Comparison of ENCODE assay signal across 7 mouse cellular contexts in the genomic region with DNA sequence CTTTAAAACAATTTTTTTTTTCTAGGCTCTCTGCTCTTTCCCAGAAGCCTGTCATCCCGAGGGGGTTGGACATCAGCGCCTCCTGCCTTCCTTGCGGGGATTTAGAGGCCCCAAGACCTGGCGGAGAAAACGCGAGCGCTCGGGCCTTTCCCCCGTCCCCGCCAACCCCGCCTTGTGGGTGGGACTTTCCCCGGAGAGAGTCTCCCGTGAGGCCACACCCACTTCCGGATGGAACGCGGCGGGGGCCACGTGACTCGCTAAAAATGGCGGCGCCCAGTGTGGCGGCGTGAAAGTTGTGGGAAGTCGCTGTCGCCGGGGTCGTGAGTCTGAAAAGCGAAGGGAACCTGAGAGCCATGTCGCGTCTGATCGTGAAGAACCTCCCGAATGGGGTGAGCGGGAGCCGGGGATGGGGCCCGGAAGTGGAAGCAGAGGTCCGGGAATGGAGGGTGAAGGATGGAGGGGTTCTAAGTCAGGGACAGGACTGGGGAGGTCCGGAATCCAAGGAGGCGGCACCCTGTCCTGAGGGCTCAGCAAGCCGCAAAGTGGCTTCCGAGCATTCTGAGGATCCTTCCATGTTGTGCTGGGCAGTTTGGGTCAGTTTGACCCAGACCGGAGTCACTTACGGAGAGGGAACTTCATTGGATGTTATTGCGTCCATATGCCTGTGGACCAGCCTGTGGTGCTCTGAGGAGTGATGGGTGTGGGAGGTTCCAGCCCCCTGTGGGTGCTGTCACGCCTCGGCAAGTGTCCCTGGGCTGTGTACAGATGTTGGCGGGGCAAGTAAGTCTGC. TPM values are rescaled to one million over a fixed set of nuclear protein-coding genes. Genes with fewer than 3 reads are reported as not detected.
DNase-seq lines count a peak whose midpoint lies in the region; ATAC-seq and TF ChIP-seq lines count a peak whose summit lies in the region.

Gene Rbm19 (plus strand): TSS at position 205 of the 790 bp plus-strand sequence.

- no peaks in the 10 kb centered on the region for H3K79me2 ChIP-seq in heart, adult 2 months (replicated peaks; ENCODE audit: control insufficient read depth, insufficient read depth, low read length)

- DNase-seq in adrenal gland, postnatal 25 days = peak; percentile 95
- peak; percentile 94 to 95 for DNase-seq in heart, adult 2 months
- DNase-seq in kidney, adult 8-10 months = peak; percentile 87 to 92
- peak; percentile 81 to 95 for DNase-seq in spleen, postnatal 10 days (ENCODE audit: low spot score in 2 of 2)

- no peak within 1 kb of the TSS for H3K27ac ChIP-seq in embryonic facial prominence, embryonic 12.5 days
- peak within 1 kb of the TSS; percentile 60 for H3K27ac ChIP-seq in heart, adult 2 months
- no peak within 1 kb of the TSS for H3K27ac ChIP-seq in limb, embryonic 13.5 days
- H3K27ac ChIP-seq in midbrain, embryonic 16.5 days (ENCODE audit: low read length) = peak within 1 kb of the TSS; percentile 60

- WGBS in embryonic facial prominence, embryonic 12.5 days = under 1% methylated on average over 46 of the region's 46 CpGs
- WGBS in heart, adult 2 months = under 1% methylated on average over 46 of the region's 46 CpGs
- WGBS in limb, embryonic 13.5 days = under 1% methylated on average over 46 of the region's 46 CpGs
- WGBS in midbrain, embryonic 16.5 days = under 1% methylated on average over 46 of the region's 46 CpGs

- H3K4me3 ChIP-seq in embryonic facial prominence, embryonic 12.5 days = peak within 1 kb of the TSS; percentile 65
- H3K4me3 ChIP-seq in heart, adult 2 months = peak within 1 kb of the TSS; percentile 85
- H3K4me3 ChIP-seq in limb, embryonic 13.5 days = peak within 1 kb of the TSS; percentile 84
- peak within 1 kb of the TSS; percentile 64 for H3K4me3 ChIP-seq in midbrain, embryonic 16.5 days (ENCODE audit: low read depth, low read length)

- H3K9ac ChIP-seq in embryonic facial prominence, embryonic 12.5 days = peak within 1 kb of the TSS; percentile 54
- H3K9ac ChIP-seq in heart, adult 2 months (ENCODE audit: low read depth, low read length) = peak within 1 kb of the TSS; percentile 58
- H3K9ac ChIP-seq in limb, embryonic 13.5 days = peak within 1 kb of the TSS; percentile 77
- H3K9ac ChIP-seq in midbrain, embryonic 16.5 days (ENCODE audit: low read depth, low read length) = peak within 1 kb of the TSS; percentile 66

- peaks cover 23% of the 10 kb centered on the region for H3K36me3 ChIP-seq in embryonic facial prominence, embryonic 12.5 days
- no peaks in the 10 kb centered on the region for H3K36me3 ChIP-seq in heart, adult 2 months (ENCODE audit: control insufficient read depth, insufficient read depth, low read length)
- H3K36me3 ChIP-seq in limb, embryonic 13.5 days = peaks cover 31% of the 10 kb centered on the region
- peaks cover 14% of the 10 kb centered on the region for H3K36me3 ChIP-seq in midbrain, embryonic 16.5 days (ENCODE audit: control insufficient read depth, insufficient read depth, low read length)

- peak; percentile 66 for TF ChIP-seq CTCF in heart, adult 2 months (IDR thresholded peaks at IDR 0.05)

- TF ChIP-seq POLR2A in heart, adult 2 months (IDR thresholded peaks at IDR 0.05; ENCODE audit: insufficient read depth, low read depth, low read length) = peak; percentile 74

- peak; percentile 52 for ATAC-seq in embryonic facial prominence, embryonic 12.5 days (ENCODE audit: insufficient number of reproducible peaks, insufficient read depth, low FRiP score, low TSS enrichment)
- peak; percentile 85 for ATAC-seq in limb, embryonic 13.5 days (ENCODE audit: low FRiP score, low read depth)
- ATAC-seq in midbrain, embryonic 16.5 days = peak; percentile 86

- TF ChIP-seq EP300 in heart, adult 2 months (IDR thresholded peaks at IDR 0.05; ENCODE audit: insufficient read depth, low read depth, low read length) = 0 out of 2 replicates have a peak, but pooled peaks have one; percentile 19

- H3K27me3 ChIP-seq in embryonic facial prominence, embryonic 12.5 days = no peaks in the 10 kb centered on the region
- no peaks in the 10 kb centered on the region; the same call in 1 of the 2 replicates for H3K27me3 ChIP-seq in heart, adult 2 months (ENCODE audit: control insufficient read depth, insufficient read depth, low read length)
- no peaks in the 10 kb centered on the region for H3K27me3 ChIP-seq in limb, embryonic 13.5 days
- no peaks in the 10 kb centered on the region for H3K27me3 ChIP-seq in midbrain, embryonic 16.5 days (ENCODE audit: control insufficient read depth, insufficient read depth, low read depth, low read length)

- peak within 1 kb of the TSS; percentile 56 for H3K4me2 ChIP-seq in embryonic facial prominence, embryonic 12.5 days (replicated peaks)
- peak within 1 kb of the TSS; percentile 93 for H3K4me2 ChIP-seq in limb, embryonic 13.5 days (replicated peaks)
- H3K4me2 ChIP-seq in midbrain, embryonic 16.5 days (ENCODE audit: low read length) = peak within 1 kb of the TSS; percentile 83

- H3K4me1 ChIP-seq in embryonic facial prominence, embryonic 12.5 days = peaks cover 4% of the 10 kb centered on the region; the same call in 1 of the 2 replicates
- H3K4me1 ChIP-seq in heart, adult 2 months (ENCODE audit: control insufficient read depth, insufficient read depth, low read length) = peaks cover 2% of the 10 kb centered on the region
- peaks cover 6% of the 10 kb centered on the region; the same call in 1 of the 2 replicates for H3K4me1 ChIP-seq in limb, embryonic 13.5 days
- no peaks in the 10 kb centered on the region for H3K4me1 ChIP-seq in midbrain, embryonic 16.5 days (ENCODE audit: control insufficient read depth, insufficient read depth, low read length)

- intact Hi-C loops in heart, adult 2 months (cut with DNase I) = no loop called here

- no peaks in the 10 kb centered on the region for H3K9me3 ChIP-seq in embryonic facial prominence, embryonic 12.5 days
- no peaks in the 10 kb centered on the region for H3K9me3 ChIP-seq in limb, embryonic 13.5 days
- H3K9me3 ChIP-seq in midbrain, embryonic 16.5 days (replicated peaks; ENCODE audit: control insufficient read depth, low read length, poor library complexity, severe bottlenecking) = no peaks in the 10 kb centered on the region

RNA-seq across cellular contexts. Expression of gene Rbm19, which starts in this region (rescaled TPM):
- 19.1 and 25.0 TPM in 2 replicates for total RNA-seq in adrenal gland, postnatal 25 days (2021)
- polyA plus RNA-seq in embryonic facial prominence, embryonic 12.5 days (2016; fragmentation: Nextera tagmentation; extraction: Ambion mirVana) = 27.7 and 32.5 TPM in 2 replicates
- total RNA-seq in heart, adult 2 months (2021) = 10 to 100 TPM; 19.6 to 22.1 TPM
- polyA plus RNA-seq in heart, adult 2 months (2012; rRNA removed) = 8.6 and 11.6 TPM in 2 replicates
- polyA plus RNA-seq in limb, embryonic 13.5 days (2015; fragmentation: Nextera tagmentation; extraction: Ambion mirVana) = 27.3 and 28.2 TPM in 2 replicates
- polyA plus RNA-seq in midbrain, embryonic 16.5 days (2015; fragmentation: Nextera tagmentation; extraction: Ambion mirVana) = 18.7 and 19.3 TPM in 2 replicates

Comparison
In these comparisons a context has a peak if more than half of its experiments do, and no peak if none do; other contexts are left out.
1. H3K27ac ChIP-seq: peak in heart, adult 2 months (single experiment) and midbrain, embryonic 16.5 days (single experiment); none in embryonic facial prominence, embryonic 12.5 days (single experiment) and limb, embryonic 13.5 days (single experiment).
2. Peak in every context shown above with its lines, with median percentiles within 50 percentile points of each other: DNase-seq, ATAC-seq, H3K4me2 ChIP-seq, H3K4me3 ChIP-seq and H3K9ac ChIP-seq.